Mouse (Mus musculus) liver, embryonic 15.5 days (tissue): ENCODE measurements around the gene Sod1. TPM values are rescaled to one million over a fixed set of nuclear protein-coding genes. Genes with fewer than 3 reads are reported as not detected.

Experiments used
- ATAC-seq: fragments of 200-750 bp; cut with Nextera tagmentation; 2 replicates; pipeline ENCODE4 v1.8.0; 2017; ENCODE audit warnings: moderate number of reproducible peaks, mild to moderate bottlenecking, moderate library complexity; ENCODE audit not compliant: insufficient read depth
- H3K27ac ChIP-seq: fragments of 300-500 bp; sonication (generic); replicated peaks from 2 replicates; pipeline ENCODE4 v1.5.1; 2015; ENCODE audit warnings: mild to moderate bottlenecking, inconsistent platforms
- H3K27me3 ChIP-seq: fragments of 300-500 bp; sonication (generic); 2 replicates; pipeline ENCODE4 v1.6.1; 2015; ENCODE audit warnings: mild to moderate bottlenecking, inconsistent platforms
- H3K36me3 ChIP-seq: fragments of 300-500 bp; sonication (generic); replicated peaks from 2 replicates; pipeline ENCODE4 v1.6.1; 2015; ENCODE audit warnings: moderate library complexity, mild to moderate bottlenecking, inconsistent platforms
- H3K4me1 ChIP-seq: fragments of 300-500 bp; sonication (generic); replicated peaks from 2 replicates; pipeline ENCODE4 v1.6.1; 2015; ENCODE audit warnings: inconsistent platforms
- H3K4me2 ChIP-seq: fragments of 300-500 bp; sonication (generic); 2 replicates; pipeline ENCODE4 v1.6.1; 2015; ENCODE audit warnings: moderate library complexity, mild to moderate bottlenecking, inconsistent platforms
- H3K4me3 ChIP-seq: fragments of 300-500 bp; sonication (generic); replicated peaks from 2 replicates; pipeline ENCODE4 v1.5.1; 2015; ENCODE audit warnings: mild to moderate bottlenecking, inconsistent platforms
- H3K9ac ChIP-seq: fragments of 300-500 bp; sonication (generic); 2 replicates; pipeline ENCODE4 v1.6.1; 2015; ENCODE audit warnings: moderate library complexity, mild to moderate bottlenecking, inconsistent platforms
- H3K9me3 ChIP-seq: fragments of 300-500 bp; sonication (generic); replicated peaks from 2 replicates; pipeline ENCODE4 v1.6.1; 2016; ENCODE audit warnings: inconsistent platforms
- WGBS: fragments of 180-500 bp; shearing (Covaris S2); methylation state at CpG from one replicate; pipeline ENCODE4 v1.1.7; 2015; ENCODE audit warnings: mixed read lengths; ENCODE audit not compliant: insufficient replicate concordance; 5-methylcytosine and 5-hydroxymethylcytosine counted together
- polyA plus RNA-seq: library from polyadenylated mRNA; unstranded; fragments of >200 nt; fragmentation: Nextera tagmentation; extraction: Ambion mirVana; gene quantifications from 2 replicates; pipeline ENCODE4 v1.2.1, GENCODE M21; 2015

The Sod1 gene
- 982 and 1,104 TPM in 2 replicates for polyA plus RNA-seq

DNA sequence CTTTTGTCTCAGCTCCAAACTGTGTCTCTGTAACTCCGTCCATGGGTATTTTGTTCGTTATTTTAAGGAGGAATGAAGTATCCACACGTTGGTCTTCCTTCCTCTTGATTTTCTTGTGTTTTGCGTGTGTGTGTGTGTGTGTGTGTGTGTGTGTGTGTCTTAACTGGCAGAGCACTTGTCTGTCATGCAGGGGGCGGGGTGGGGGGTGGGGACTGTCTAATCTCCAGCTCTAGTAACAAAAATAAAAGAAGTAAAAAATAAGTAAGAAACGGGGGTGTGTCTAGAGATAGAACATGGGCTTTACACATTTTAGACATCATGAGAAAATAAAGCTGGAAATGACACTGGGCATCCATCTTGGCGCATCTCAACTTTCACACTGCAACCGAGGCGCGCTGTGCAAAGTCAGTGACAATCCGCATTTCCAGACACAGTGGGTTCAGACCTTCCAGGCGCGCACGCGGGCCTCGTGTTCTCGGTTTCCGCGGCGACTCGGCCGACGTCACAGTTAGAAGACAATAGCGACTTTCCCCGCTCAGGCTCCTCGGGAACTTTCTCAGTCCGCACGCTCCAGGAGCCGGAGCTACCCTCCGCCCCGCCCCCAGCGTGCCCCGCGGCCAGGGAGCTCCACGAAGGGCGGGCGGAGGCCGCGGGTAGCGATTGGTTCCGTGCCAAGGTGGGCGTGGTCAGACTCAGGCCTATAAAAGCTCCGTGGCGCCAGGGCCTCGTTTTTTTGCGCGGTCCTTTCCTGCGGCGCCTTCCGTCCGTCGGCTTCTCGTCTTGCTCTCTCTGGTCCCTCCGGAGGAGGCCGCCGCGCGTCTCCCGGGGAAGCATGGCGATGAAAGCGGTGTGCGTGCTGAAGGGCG is at the start of gene Sod1:
TSS of gene Sod1 (plus strand) at position 729 of the 866 bp plus-strand sequence.
- Histone ChIP-seq H3K4me1 (peaks cover 71% of the 10 kb centered on the region), H3K27ac (peak within 1 kb of the TSS; percentile 92), H3K27me3 (no peaks in the 10 kb centered on the region), H3K4me2 (peak within 1 kb of the TSS; percentile 93), H3K9me3 (no peaks in the 10 kb centered on the region), H3K36me3 (peaks cover 30% of the 10 kb centered on the region), H3K4me3 (peak within 1 kb of the TSS; percentile 91), H3K9ac (peak within 1 kb of the TSS; percentile 89)
- WGBS: 1% methylated on average over 63 of the region's 63 CpGs
- ATAC-seq: peak; percentile 94

DNA sequence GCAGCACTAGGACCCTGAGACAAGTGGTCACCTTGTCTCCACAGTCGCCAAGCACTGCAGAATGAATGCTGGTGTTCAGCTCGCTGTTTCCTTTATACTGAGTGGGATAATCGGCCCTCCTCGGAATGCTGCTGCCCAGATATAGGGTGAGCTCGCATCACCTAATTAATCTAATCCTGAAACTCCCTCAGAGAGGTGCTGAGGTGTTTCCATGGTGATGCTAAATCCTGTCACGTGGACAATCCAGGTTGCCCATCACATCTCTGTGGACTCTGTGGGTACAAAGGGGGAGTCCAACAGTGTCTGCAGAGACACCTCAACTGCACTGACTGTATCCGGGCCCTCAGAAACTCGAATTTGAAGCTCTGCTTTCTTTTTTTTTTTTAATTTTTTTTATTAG is 49.1 kb upstream of the Sod1 start:
- Histone ChIP-seq H3K9me3 (no peaks in the 10 kb centered on the region), H3K4me3 (no peak overlapping the region), H3K36me3 (no peaks in the 10 kb centered on the region), H3K4me2 (no peak overlapping the region), H3K9ac (no peak overlapping the region), H3K27ac (no peak overlapping the region), H3K27me3 (no peaks in the 10 kb centered on the region), H3K4me1 (no peaks in the 10 kb centered on the region)
- WGBS: 63% methylated on average over 8 of the region's 8 CpGs
- ATAC-seq: no peak

DNA sequence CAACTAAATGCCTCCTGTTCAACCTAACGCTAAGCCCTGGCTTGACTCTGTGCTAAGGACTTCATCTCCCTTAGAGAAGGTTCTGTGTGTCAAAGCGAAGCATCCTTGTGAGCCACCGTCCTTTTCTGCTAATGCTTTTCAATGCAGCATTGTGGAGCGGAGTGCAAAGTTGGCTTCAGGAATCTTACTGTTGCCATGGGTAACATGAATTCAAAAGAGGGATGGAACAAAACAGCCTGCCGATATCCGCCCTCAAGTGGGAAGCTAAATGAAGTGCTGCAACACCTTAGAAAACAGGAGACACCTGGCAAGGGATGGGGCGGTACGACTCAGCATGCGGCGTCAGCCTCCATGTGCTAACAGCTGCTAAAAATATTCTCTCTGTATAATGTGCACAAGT is 44.1 kb upstream of the Sod1 start:
- no peak overlapping the region for H3K4me2 ChIP-seq
- no peak overlapping the region for H3K9ac ChIP-seq
- no peak for ATAC-seq
- H3K9me3 ChIP-seq: no peaks in the 10 kb centered on the region
- H3K4me1 ChIP-seq: peaks cover 3% of the 10 kb centered on the region; the same call in 1 of the 2 replicates
- no peaks in the 10 kb centered on the region for H3K36me3 ChIP-seq
- no peak overlapping the region for H3K27ac ChIP-seq
- WGBS: 65% methylated on average over 10 of the region's 10 CpGs
- H3K4me3 ChIP-seq: no peak overlapping the region
- H3K27me3 ChIP-seq: no peaks in the 10 kb centered on the region

DNA sequence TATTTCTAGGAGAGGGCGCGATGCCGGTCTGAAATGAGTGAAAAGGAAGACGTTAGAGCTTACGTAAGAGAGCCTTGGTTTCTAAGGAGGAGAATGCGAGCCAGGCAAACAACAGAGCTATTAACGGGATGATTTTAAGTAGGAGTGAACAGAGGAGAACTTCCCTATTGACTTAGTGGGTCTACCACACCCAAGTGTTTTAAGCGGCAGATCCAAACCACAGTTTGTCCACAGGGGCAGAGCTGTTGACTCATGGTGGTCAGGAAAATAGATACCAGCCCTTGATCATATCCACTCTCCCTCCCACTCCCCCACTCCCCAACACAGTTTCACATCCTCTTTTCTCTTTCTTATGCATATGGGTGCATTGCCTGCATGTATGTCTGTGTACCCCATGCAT is 43.1 kb upstream of the Sod1 start:
- Histone ChIP-seq H3K9me3 (no peaks in the 10 kb centered on the region), H3K4me2 (no peak overlapping the region), H3K9ac (no peak overlapping the region), H3K27ac (no peak overlapping the region), H3K4me3 (no peak overlapping the region), H3K36me3 (no peaks in the 10 kb centered on the region), H3K27me3 (no peaks in the 10 kb centered on the region), H3K4me1 (peaks cover 3% of the 10 kb centered on the region; the same call in 1 of the 2 replicates)
- 15% methylated on average over 8 of the region's 8 CpGs for WGBS
- ATAC-seq: no peak

DNA sequence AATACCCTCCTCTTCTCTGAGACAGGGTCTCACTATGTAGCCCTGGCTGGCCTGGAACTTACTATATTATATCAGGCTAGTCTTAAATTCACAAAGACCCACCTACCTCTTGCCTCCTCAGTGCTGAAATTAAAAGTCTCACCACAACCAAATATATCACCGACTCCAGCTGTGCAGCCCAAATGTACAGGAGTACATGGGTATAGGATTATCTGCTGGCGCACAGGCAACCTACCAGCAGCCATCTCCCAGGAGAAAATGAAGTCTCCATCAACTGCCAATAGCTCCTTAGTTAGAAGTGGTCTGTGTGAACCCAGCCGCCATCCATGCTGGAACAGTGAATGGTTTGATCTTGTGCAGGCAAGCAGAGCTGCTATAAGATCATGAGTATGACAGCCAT is 42.1 kb upstream of the Sod1 start:
- no peak for ATAC-seq
- no peaks in the 10 kb centered on the region for H3K36me3 ChIP-seq
- no peaks in the 10 kb centered on the region for H3K27me3 ChIP-seq
- WGBS: 39% methylated on average over 3 of the region's 3 CpGs
- no peak overlapping the region for H3K4me2 ChIP-seq
- H3K9ac ChIP-seq: no peak overlapping the region
- H3K27ac ChIP-seq: no peak overlapping the region
- peaks cover 3% of the 10 kb centered on the region; the same call in 1 of the 2 replicates for H3K4me1 ChIP-seq
- no peak overlapping the region for H3K4me3 ChIP-seq
- H3K9me3 ChIP-seq: no peaks in the 10 kb centered on the region

DNA sequence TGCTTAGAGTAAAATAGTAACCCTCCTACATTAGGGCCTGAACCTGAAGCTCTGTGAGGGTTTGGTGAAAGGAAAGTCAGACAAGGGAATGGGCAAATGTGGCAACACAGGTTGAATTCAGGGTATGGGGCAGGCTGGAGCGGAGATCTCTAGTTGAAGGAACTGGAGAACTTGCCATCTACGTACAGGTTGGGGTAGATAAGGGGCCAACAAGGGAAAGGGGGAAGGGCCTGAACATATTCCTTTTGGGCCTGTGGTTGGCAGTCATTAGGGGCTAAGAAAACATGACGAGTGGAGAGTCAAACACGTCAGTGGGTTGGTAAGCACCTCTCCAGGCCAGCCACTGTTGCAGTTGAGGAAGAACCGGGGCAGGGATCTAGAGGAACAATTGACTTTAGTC is 40.7 kb upstream of the Sod1 start:
- H3K4me3 ChIP-seq: no peak overlapping the region
- no peaks in the 10 kb centered on the region for H3K36me3 ChIP-seq
- H3K27ac ChIP-seq: no peak overlapping the region
- no peak overlapping the region for H3K9ac ChIP-seq
- no peaks in the 10 kb centered on the region for H3K27me3 ChIP-seq
- WGBS: 22% methylated on average over 5 of the region's 5 CpGs
- no peak for ATAC-seq
- H3K4me1 ChIP-seq: peaks cover 3% of the 10 kb centered on the region
- H3K9me3 ChIP-seq: no peaks in the 10 kb centered on the region
- no peak overlapping the region for H3K4me2 ChIP-seq

DNA sequence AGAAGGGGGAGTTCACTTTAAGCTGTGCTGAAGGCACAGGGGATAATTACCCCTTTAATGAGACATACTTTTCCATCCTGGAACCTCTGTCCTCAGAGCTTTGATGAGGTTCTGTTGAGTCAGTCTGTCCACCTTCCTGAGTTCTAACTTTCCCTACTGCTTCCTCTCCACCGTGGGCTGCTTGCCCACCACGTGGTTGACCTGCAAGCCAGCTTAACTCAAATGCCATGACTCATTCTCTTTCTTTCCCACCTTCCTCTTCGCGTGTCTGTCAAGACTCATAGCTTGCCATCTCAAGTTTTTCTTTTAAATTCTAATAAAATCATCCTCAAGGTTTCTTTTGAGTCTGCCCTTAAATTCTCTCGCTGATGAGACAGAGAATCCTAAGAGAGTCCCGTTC is 39.6 kb upstream of the Sod1 start:
- Histone ChIP-seq H3K9ac (no peak overlapping the region), H3K4me2 (no peak overlapping the region), H3K4me1 (peaks cover 3% of the 10 kb centered on the region), H3K4me3 (no peak overlapping the region), H3K27ac (no peak overlapping the region), H3K9me3 (no peaks in the 10 kb centered on the region), H3K36me3 (no peaks in the 10 kb centered on the region), H3K27me3 (no peaks in the 10 kb centered on the region)
- ATAC-seq: no peak
- 46% methylated on average over 6 of the region's 6 CpGs for WGBS

DNA sequence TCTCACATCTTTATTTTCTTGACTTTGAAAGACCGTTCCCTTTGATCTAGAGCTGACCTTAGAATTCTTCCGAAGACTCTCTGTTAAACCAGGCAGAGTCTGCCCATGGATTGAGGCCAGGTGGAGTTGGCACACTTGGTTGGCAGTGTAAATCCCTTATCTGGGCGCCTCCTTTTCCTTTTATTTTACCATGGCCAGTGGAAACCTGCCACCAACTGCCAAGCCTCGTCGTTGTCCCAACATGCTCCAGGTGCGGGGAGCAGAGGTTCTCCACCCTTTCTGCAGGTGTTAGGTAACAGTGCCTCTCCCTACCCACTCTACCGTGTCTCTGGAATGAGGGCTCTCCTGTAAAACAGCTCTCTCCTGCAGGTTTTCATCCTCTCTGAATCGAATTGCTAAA is 38.9 kb upstream of the Sod1 start:
- no peak for ATAC-seq
- Histone ChIP-seq H3K27ac (no peak overlapping the region), H3K4me3 (no peak overlapping the region), H3K4me2 (no peak overlapping the region), H3K9ac (no peak overlapping the region), H3K27me3 (no peaks in the 10 kb centered on the region), H3K36me3 (no peaks in the 10 kb centered on the region), H3K9me3 (no peaks in the 10 kb centered on the region), H3K4me1 (peaks cover 3% of the 10 kb centered on the region)
- WGBS: 67% methylated on average over 8 of the region's 8 CpGs

DNA sequence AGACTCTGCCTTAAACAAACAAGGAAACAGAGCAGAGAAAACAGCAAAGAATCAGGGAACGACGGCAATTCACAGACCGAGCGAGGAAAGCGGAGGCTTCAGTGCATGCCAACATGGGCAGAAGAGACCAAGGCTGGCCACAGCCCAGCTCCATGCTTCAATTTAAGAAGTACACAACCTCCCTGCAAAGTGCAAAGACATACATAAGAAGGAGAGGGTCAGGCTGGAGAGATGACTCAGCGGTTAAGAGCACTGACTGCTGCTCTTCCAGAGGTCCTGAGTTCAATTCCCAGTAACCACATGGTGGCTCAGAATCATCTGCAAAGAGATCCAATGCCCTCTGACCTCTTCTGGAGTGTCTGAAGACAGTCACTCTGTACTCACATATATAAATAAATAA is 36.4 kb upstream of the Sod1 start:
- H3K4me1 ChIP-seq: peaks cover 8% of the 10 kb centered on the region
- WGBS: 78% methylated on average over 6 of the region's 6 CpGs
- H3K4me2 ChIP-seq: no peak overlapping the region
- no peak overlapping the region for H3K9ac ChIP-seq
- no peaks in the 10 kb centered on the region for H3K9me3 ChIP-seq
- no peaks in the 10 kb centered on the region for H3K27me3 ChIP-seq
- no peak for ATAC-seq
- no peak overlapping the region for H3K4me3 ChIP-seq
- H3K36me3 ChIP-seq: no peaks in the 10 kb centered on the region
- H3K27ac ChIP-seq: no peak overlapping the region

DNA sequence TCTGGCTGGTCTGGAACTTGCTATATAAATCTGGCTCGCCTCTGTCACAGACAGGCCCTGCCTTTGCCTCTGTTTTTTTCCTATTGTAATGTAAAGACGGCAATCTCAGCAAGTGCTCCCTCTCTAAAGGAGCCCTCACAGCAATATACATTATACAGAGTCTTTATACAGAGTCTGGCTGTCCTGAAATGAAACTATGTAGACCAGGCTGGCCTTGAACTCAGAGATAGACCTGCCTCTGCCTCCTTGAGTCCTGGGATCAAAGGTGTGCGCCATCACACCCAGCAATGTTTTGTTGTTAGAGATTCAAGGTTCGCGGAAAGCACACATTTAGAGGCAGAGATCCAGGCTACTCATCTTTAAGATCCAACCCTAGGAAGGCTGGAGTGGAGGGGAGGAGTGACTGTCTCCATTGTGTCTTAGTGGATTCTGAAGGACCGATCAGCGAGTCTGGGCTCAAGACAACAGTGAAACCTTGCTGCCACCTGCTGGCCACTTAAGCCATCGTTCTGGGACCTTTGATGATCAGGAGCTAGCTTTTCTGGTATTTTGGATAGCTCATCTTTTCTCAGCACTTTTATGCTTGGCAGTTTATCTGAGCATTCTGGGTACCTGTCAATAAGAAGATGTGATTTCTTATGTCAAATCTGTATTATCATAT is 34.5 kb upstream of the Sod1 start:
- no peak for ATAC-seq

DNA sequence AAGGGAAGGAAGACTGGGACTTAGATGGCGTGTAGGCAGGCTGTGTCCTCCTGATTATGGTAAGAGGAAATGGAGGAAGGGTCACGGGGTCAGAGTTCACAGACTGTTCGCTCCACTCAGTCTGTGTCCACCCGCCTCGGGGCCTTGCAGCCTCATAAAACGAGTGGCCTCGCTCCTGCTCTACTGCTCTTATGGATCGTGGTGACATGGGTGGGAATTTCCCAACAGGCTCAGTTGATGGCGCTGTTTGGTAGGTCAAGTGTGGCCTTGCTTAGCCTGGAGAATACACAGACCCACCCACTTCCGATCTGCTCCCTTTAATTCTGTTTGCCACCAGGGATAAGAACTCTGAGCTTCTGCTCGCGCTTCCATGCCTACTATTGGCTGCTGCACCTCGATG is 33.1 kb upstream of the Sod1 start:
- Histone ChIP-seq H3K27ac (no peak overlapping the region), H3K4me2 (peak overlapping the region; percentile 37), H3K4me3 (no peak overlapping the region), H3K36me3 (no peaks in the 10 kb centered on the region), H3K4me1 (peaks cover 12% of the 10 kb centered on the region), H3K27me3 (no peaks in the 10 kb centered on the region), H3K9me3 (no peaks in the 10 kb centered on the region), H3K9ac (no peak overlapping the region)
- peak; percentile 56 for ATAC-seq
- WGBS: 6% methylated on average over 13 of the region's 13 CpGs

More for the DNA sequence above, 34.5 kb upstream of the Sod1 start:
- H3K27ac ChIP-seq: no peak overlapping the region
- no peak overlapping the region for H3K4me2 ChIP-seq
- H3K36me3 ChIP-seq: no peaks in the 10 kb centered on the region
- H3K9ac ChIP-seq: no peak overlapping the region
- no peaks in the 10 kb centered on the region for H3K9me3 ChIP-seq
- peaks cover 8% of the 10 kb centered on the region for H3K4me1 ChIP-seq
- no peaks in the 10 kb centered on the region for H3K27me3 ChIP-seq
- 40% methylated on average over 8 of the region's 8 CpGs for WGBS
- H3K4me3 ChIP-seq: no peak overlapping the region
